Mouse (Mus musculus): Measurements from ENCODE around the gene En2.

GRCm38 (mm10) chr5:28172261-28172920 lies 6.9 kb downstream of the En2 start:
- TF ChIP-seq POLR2A (IDR thresholded peaks at IDR 0.05; ENCODE audit: borderline replicate concordance, extremely low read depth, low read depth, low read length) = no peak
- no peak for TF ChIP-seq CTCF (IDR thresholded peaks at IDR 0.05; ENCODE audit: insufficient read depth, low read length)
